Mouse (Mus musculus) frontal cortex, postnatal 36 days (tissue): ENCODE measurements around the gene Ssr1.

Experiments
- DNase-seq, 2 experiments: peaks; one replicate each; pipeline ENCODE4 v3.0.0; 2022; ENCODE audit warnings: low spot score in 2 of 2

Gene Ssr1

GRCm38 (mm10) chr13:37945392-37945791 lies 48.6 kb downstream of the Ssr1 start:
- DNase-seq = no peak

- DNase-seq = no peak
Observed at GRCm38 (mm10) chr13:37944306-37944705, 49.7 kb downstream of the Ssr1 start.

GRCm38 (mm10) chr13:37943466-37943865 lies 50.6 kb downstream of the Ssr1 start:
- DNase-seq = no peak

GRCm38 (mm10) chr13:37942887-37943331 lies 51.1 kb downstream of the Ssr1 start:
- DNase-seq = no peak

- DNase-seq = no peak
Observed at GRCm38 (mm10) chr13:37941950-37942886, 51.8 kb downstream of the Ssr1 start.

GRCm38 (mm10) chr13:37941138-37941645 lies 52.8 kb downstream of the Ssr1 start:
- DNase-seq = no peak

- DNase-seq = no peak
Observed at GRCm38 (mm10) chr13:37940649-37941048, 53.4 kb downstream of the Ssr1 start.

- DNase-seq = no peak
Observed at GRCm38 (mm10) chr13:37940167-37940566, 53.9 kb downstream of the Ssr1 start.

GRCm38 (mm10) chr13:37936351-37936750 lies 57.7 kb downstream of the Ssr1 start:
- DNase-seq = no peak

- no peak for DNase-seq
Observed at GRCm38 (mm10) chr13:37934920-37935319, 59.1 kb downstream of the Ssr1 start.

GRCm38 (mm10) chr13:37934075-37934474 lies 59.9 kb downstream of the Ssr1 start:
- DNase-seq = no peak

- no peak for DNase-seq
Observed at GRCm38 (mm10) chr13:37931210-37931922, 62.7 kb downstream of the Ssr1 start.

- DNase-seq = no peak
Observed at GRCm38 (mm10) chr13:37930621-37931020, 63.4 kb downstream of the Ssr1 start.

- no peak for DNase-seq
Observed at GRCm38 (mm10) chr13:37930091-37930490, 63.9 kb downstream of the Ssr1 start.

GRCm38 (mm10) chr13:37929532-37929931 lies 64.5 kb downstream of the Ssr1 start:
- no peak for DNase-seq

GRCm38 (mm10) chr13:37926394-37926793 lies 67.6 kb downstream of the Ssr1 start:
- DNase-seq = no peak

- no peak for DNase-seq
Observed at GRCm38 (mm10) chr13:37924461-37924948, 69.5 kb downstream of the Ssr1 start.

- DNase-seq = no peak
Observed at GRCm38 (mm10) chr13:37923643-37924460, 70.2 kb downstream of the Ssr1 start.

GRCm38 (mm10) chr13:37923091-37923490 lies 70.9 kb downstream of the Ssr1 start:
- no peak for DNase-seq

GRCm38 (mm10) chr13:37920727-37921126 lies 73.3 kb downstream of the Ssr1 start:
- DNase-seq = no peak

GRCm38 (mm10) chr13:37919711-37920277 lies 74.2 kb downstream of the Ssr1 start:
- DNase-seq = no peak
